Mouse (Mus musculus) hindbrain, postnatal 0 days (tissue): Measurements from ENCODE around the gene Eif3d. TPM values are rescaled to one million over a fixed set of nuclear protein-coding genes. Genes with fewer than 3 reads are reported as not detected.

Source experiments
- ATAC-seq: fragments of 200-750 bp; cut with Nextera tagmentation; 2 replicates; pipeline ENCODE4 v1.8.0; 2017; ENCODE audit warnings: mild to moderate bottlenecking, moderate TSS enrichment, moderate library complexity
- DNase-seq: peaks from one replicate; pipeline ENCODE4 v3.0.0-alpha.2; 2015; ENCODE audit warnings: low spot score
- H3K27ac ChIP-seq: fragments of 300-500 bp; sonication (generic); 2 replicates; pipeline ENCODE4 v1.5.1; 2014; ENCODE audit warnings: mild to moderate bottlenecking
- H3K27me3 ChIP-seq: fragments of 300-500 bp; sonication (generic); 2 replicates; pipeline ENCODE4 v1.6.1; 2014; ENCODE audit warnings: low read length, mixed read lengths; ENCODE audit not compliant: insufficient read depth
- H3K36me3 ChIP-seq: fragments of 300-500 bp; sonication (generic); 2 replicates; pipeline ENCODE4 v1.6.1; 2014; ENCODE audit warnings: low read length, mixed read lengths; ENCODE audit not compliant: insufficient read depth
- H3K4me1 ChIP-seq: fragments of 300-500 bp; sonication (generic); 2 replicates; pipeline ENCODE4 v1.6.1; 2014; ENCODE audit warnings: antibody characterized with exemption, low read length, mixed read lengths; ENCODE audit not compliant: insufficient read depth
- H3K4me2 ChIP-seq: fragments of 300-500 bp; sonication (generic); 2 replicates; pipeline ENCODE4 v1.6.1; 2014; ENCODE audit warnings: low read depth, mild to moderate bottlenecking, low read length, moderate library complexity, mixed read lengths
- H3K4me3 ChIP-seq: fragments of 300-500 bp; sonication (generic); 2 replicates; pipeline ENCODE4 v1.5.1; 2014; ENCODE audit warnings: low read length
- H3K9ac ChIP-seq: fragments of 300-500 bp; sonication (generic); replicated peaks from 2 replicates; pipeline ENCODE4 v1.6.1; 2014; ENCODE audit warnings: mild to moderate bottlenecking, low read length, moderate library complexity, mixed read lengths
- H3K9me3 ChIP-seq: fragments of 300-500 bp; sonication (generic); 2 replicates; pipeline ENCODE4 v1.6.1; 2016; ENCODE audit warnings: low read length, mixed read lengths
- CTCF ChIP-seq: IDR thresholded peaks from 2 replicates; pipeline ENCODE4 v1.5.1; 2016; ENCODE audit warnings: antibody characterized with exemption, control low read depth, low read depth
- WGBS: fragments of 180-500 bp; shearing (Covaris S2); extraction: QIAGEN DNeasy Blood & Tissue Kit; methylation state at CpG from one replicate; pipeline ENCODE4 v1.1.7; 2014; 5-methylcytosine and 5-hydroxymethylcytosine counted together
- polyA plus RNA-seq: library from polyadenylated mRNA; unstranded; fragments of >200 nt; fragmentation: Nextera tagmentation; extraction: Ambion mirVana; gene quantifications from 2 replicates; pipeline ENCODE4 v1.2.1, GENCODE M21; 2015
- total RNA-seq: library from RNA; depleted of rRNA; stranded (reverse); fragments of >200 nt; gene quantifications from 2 replicates; pipeline ENCODE4 v1.2.3, GENCODE M21; 2014

Eif3d gene
- total and polyA plus RNA-seq, 2 experiments from 2014 or later, result 139 to 155 TPM

- H3K27me3 ChIP-seq, result no peaks in the 10 kb centered on the region
- no peak overlapping the region for H3K4me3 ChIP-seq
- no peak for TF ChIP-seq CTCF
- H3K4me2 ChIP-seq, result no peak overlapping the region; the same call in 1 of the 2 replicates
- no peaks in the 10 kb centered on the region for H3K9me3 ChIP-seq
- peak; percentile 58; the same call in 1 of the 2 replicates for ATAC-seq
- peak; percentile 65 for DNase-seq
- no peak overlapping the region for H3K9ac ChIP-seq
- peaks cover 9% of the 10 kb centered on the region; the same call in 1 of the 2 replicates for H3K4me1 ChIP-seq
- WGBS, result 48% methylated on average over 14 of the region's 14 CpGs
- no peaks in the 10 kb centered on the region for H3K36me3 ChIP-seq
- peak overlapping the region; percentile 64 for H3K27ac ChIP-seq
Measured at GRCm38 (mm10) chr15:77935673-77936375, 34.8 kb downstream of the Eif3d start.

GRCm38 (mm10) chr15:77934968-77935367 is 35.6 kb downstream of the Eif3d start:
- Histone ChIP-seq H3K9ac (no peak overlapping the region), H3K36me3 (no peaks in the 10 kb centered on the region), H3K9me3 (no peaks in the 10 kb centered on the region), H3K27me3 (no peaks in the 10 kb centered on the region), H3K4me2 (no peak overlapping the region), H3K4me1 (peaks cover 9% of the 10 kb centered on the region; the same call in 1 of the 2 replicates), H3K27ac (peak overlapping the region; percentile 64), H3K4me3 (no peak overlapping the region)
- DNase-seq, result no peak
- WGBS, result 49% methylated on average over 5 of the region's 5 CpGs
- no peak for ATAC-seq
- TF ChIP-seq CTCF, result no peak

- no peak for DNase-seq
- no peaks in the 10 kb centered on the region for H3K27me3 ChIP-seq
- no peaks in the 10 kb centered on the region for H3K36me3 ChIP-seq
- H3K27ac ChIP-seq, result peak overlapping the region; percentile 52; the same call in 1 of the 2 replicates
- no peaks in the 10 kb centered on the region for H3K9me3 ChIP-seq
- WGBS, result 69% methylated on average over 11 of the region's 11 CpGs
- no peak for ATAC-seq
- H3K4me3 ChIP-seq, result no peak overlapping the region
- H3K9ac ChIP-seq, result no peak overlapping the region
- peaks cover 14% of the 10 kb centered on the region for H3K4me1 ChIP-seq
- TF ChIP-seq CTCF, result no peak
- H3K4me2 ChIP-seq, result no peak overlapping the region; the same call in 1 of the 2 replicates
Measured at GRCm38 (mm10) chr15:77934326-77934725, 36.3 kb downstream of the Eif3d start.

GRCm38 (mm10) chr15:77933770-77934169 is 36.8 kb downstream of the Eif3d start:
- H3K9me3 ChIP-seq, result no peaks in the 10 kb centered on the region
- WGBS, result under 1% methylated on average over 14 of the region's 14 CpGs
- no peak overlapping the region for H3K4me3 ChIP-seq
- peak; percentile 96 for DNase-seq
- H3K27me3 ChIP-seq, result no peaks in the 10 kb centered on the region
- TF ChIP-seq CTCF, result peak; percentile 99
- peak; percentile 25; the same call in 1 of the 2 replicates for ATAC-seq
- H3K9ac ChIP-seq, result peak overlapping the region; percentile 24; the same call in 1 of the 2 replicates
- peaks cover 14% of the 10 kb centered on the region for H3K4me1 ChIP-seq
- H3K36me3 ChIP-seq, result no peaks in the 10 kb centered on the region
- peak overlapping the region; percentile 52; the same call in 1 of the 2 replicates for H3K27ac ChIP-seq
- H3K4me2 ChIP-seq, result peak overlapping the region; percentile 32

GRCm38 (mm10) chr15:77933222-77933621 is 37.4 kb downstream of the Eif3d start:
- no peaks in the 10 kb centered on the region for H3K36me3 ChIP-seq
- peak overlapping the region; percentile 32; the same call in 1 of the 2 replicates for H3K4me2 ChIP-seq

GRCm38 (mm10) chr15:77931689-77932016 is 39.0 kb downstream of the Eif3d start:
- Histone ChIP-seq H3K27me3 (no peaks in the 10 kb centered on the region), H3K4me2 (no peak overlapping the region), H3K4me1 (peaks cover 21% of the 10 kb centered on the region), H3K9ac (no peak overlapping the region), H3K36me3 (0 out of 2 replicates have a peak, but pooled peaks cover 1% of the 10 kb centered on the region), H3K4me3 (no peak overlapping the region), H3K27ac (no peak overlapping the region), H3K9me3 (no peaks in the 10 kb centered on the region)
- no peak for TF ChIP-seq CTCF
- WGBS, result 72% methylated on average over 6 of the region's 6 CpGs
- DNase-seq (no peak), ATAC-seq (no peak)

More at GRCm38 (mm10) chr15:77933222-77933621, 37.4 kb downstream of the Eif3d start:
- TF ChIP-seq CTCF, result no peak
- 49% methylated on average over 3 of the region's 3 CpGs for WGBS
- ATAC-seq, result no peak
- Histone ChIP-seq H3K4me3 (no peak overlapping the region), H3K9me3 (no peaks in the 10 kb centered on the region), H3K27me3 (no peaks in the 10 kb centered on the region), H3K9ac (peak overlapping the region; percentile 24; the same call in 1 of the 2 replicates), H3K27ac (peak overlapping the region; percentile 32; the same call in 1 of the 2 replicates), H3K4me1 (peaks cover 14% of the 10 kb centered on the region)
- no peak for DNase-seq
